Mouse (Mus musculus): ENCODE results near the gene Cytip.

DNA sequence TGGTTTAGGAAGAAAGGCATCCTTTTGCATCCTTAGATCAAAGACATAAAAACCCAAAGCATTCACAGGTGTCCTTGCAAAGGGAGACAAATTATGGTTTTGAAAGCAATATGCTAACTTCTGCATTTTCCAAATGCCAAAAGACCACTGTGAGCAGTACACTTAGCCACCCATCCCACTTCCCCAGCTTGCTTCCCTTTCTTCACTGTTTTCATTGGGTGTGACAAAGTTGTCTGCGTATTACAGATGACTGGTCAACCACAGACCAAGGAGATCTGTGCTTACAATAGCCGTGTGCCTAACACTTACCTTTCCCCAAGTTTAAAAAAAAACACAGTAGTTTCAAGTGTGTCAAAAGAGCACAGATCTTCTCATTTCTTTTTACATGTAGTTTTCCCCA is 11.7 kb downstream of the Cytip start:
- TF ChIP-seq CTCF (IDR thresholded peaks at IDR 0.05; ENCODE audit: low read depth) (no peak), EP300 (IDR thresholded peaks at IDR 0.05; ENCODE audit: low read depth) (no peak)

Data from liver, embryonic 14.5 days (tissue).